Mouse (Mus musculus) large intestine, adult 2 months (tissue): ENCODE results near the gene Maco1. TPM values are rescaled to one million over a fixed set of nuclear protein-coding genes. Genes with fewer than 3 reads are reported as not detected.

Experiments
- DNase-seq: peaks from one replicate; pipeline ENCODE4 v3.0.0-alpha.2; 2012; ENCODE audit warnings: low read depth, low spot score
- WGBS: fragments of 180-500 bp; shearing (Covaris S2); methylation state at CpG from one replicate; pipeline ENCODE4 v1.1.7; 2018; 5-methylcytosine and 5-hydroxymethylcytosine counted together
- polyA plus RNA-seq: library from polyadenylated mRNA; depleted of rRNA; stranded (reverse); fragments of >200 nt; gene quantifications from 2 replicates; pipeline ENCODE4 v1.2.3, GENCODE M21; 2012

Gene Maco1
- polyA plus RNA-seq, 1 experiment = 5.3 TPM

DNA sequence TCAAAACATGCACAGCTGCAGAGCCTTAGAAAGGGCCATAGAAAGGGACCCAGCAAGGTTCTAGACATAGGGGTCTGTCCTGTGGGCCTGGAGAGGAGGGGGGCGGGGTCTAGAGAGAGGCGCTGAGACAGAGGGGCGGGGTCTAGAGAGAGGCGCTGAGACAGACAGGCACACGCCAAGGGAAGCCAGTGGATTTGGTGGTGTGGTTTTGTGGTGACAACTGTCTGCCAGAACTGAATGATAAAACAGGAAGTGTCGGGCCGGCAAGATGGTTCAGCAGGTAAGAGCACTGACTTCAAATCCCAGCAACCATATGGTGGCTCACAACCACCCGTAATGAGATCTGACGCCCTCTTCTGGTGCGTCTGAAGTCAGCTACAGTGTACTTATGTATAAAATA lies 66.2 kb downstream of the Maco1 start:
- no peak for DNase-seq
- 54% methylated on average over 10 of the region's 10 CpGs for WGBS

DNA sequence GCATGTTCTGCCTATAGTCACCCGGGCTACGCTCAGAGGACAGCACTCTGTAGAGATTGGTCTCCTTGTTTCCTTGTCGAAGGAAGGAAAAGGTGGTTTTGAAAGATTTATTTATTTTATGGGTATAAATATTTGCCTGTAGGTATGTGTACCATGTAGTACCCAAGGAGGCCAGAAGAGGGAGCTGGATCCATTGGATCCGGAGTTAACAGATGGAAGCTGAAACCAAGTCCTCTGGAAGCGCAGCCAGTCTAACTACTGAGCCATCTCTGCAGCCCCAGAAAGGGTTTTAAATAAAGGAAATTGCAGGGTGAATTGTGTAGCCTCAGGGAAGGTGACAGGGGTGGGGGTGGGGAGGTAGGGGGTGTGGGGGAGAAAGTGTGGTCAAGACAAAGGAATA lies 68.4 kb downstream of the Maco1 start:
- no peak for DNase-seq
- 69% methylated on average over 5 of the region's 5 CpGs for WGBS

DNA sequence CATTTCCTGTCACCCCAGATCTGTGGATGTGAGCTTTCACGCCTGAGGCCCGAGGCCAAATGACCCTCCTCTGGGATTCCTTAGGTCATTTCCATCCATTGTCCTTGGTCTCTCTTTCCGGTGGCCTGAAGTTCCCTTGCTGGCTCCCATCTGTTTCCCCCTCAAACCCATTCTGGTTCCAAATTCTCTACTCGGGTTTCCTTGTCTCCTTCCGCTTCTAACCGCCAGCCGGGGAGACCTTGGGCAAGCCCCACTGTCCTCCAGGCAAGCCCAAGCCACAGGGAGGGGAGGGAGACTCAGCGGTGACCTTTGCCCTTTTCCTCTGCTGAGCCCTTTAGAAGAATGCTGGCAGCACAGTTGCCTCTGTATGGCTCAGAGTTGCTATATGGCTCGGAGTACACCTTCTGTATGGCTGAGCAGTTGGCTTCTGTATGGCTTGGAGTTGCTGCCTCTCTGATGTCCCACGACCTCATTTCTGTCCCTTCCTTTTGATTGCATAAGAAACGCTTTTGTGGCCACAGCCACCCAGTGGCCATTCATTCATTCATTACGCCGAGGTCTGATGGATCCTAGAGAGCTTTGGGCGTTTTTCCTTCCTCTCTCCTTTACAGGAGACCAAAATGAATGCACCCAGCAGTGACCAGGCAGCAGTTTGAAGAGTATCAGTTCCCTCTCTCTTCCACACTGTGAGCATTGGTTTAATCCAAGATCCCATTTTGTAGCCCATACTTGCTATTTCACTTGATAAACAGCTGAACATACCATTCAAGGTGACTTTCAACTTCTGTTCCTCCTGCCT lies 73.8 kb downstream of the Maco1 start:
- 30% methylated on average over 14 of the region's 14 CpGs for WGBS
- DNase-seq = no peak

DNA sequence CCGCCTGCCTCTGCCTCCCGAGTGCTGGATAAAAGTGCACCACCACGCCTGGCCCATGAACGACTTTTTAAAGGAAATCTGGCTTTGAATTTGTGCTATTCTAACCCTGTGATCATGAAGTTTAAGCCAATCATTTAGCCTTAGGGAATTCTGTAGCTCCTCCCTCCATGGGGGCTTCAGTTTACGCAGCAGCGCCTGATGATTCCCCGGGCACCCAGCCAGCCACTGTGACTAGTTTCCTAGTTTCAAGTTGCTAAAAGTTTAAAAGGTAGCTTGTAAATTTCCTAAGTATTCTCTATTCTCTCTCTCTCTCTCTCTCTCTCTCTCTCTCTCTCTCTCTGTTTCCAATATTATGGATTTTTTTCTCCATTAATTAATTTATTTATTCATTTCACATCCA lies 76.9 kb downstream of the Maco1 start:
- no peak for DNase-seq
- WGBS = 57% methylated on average over 7 of the region's 7 CpGs

DNA sequence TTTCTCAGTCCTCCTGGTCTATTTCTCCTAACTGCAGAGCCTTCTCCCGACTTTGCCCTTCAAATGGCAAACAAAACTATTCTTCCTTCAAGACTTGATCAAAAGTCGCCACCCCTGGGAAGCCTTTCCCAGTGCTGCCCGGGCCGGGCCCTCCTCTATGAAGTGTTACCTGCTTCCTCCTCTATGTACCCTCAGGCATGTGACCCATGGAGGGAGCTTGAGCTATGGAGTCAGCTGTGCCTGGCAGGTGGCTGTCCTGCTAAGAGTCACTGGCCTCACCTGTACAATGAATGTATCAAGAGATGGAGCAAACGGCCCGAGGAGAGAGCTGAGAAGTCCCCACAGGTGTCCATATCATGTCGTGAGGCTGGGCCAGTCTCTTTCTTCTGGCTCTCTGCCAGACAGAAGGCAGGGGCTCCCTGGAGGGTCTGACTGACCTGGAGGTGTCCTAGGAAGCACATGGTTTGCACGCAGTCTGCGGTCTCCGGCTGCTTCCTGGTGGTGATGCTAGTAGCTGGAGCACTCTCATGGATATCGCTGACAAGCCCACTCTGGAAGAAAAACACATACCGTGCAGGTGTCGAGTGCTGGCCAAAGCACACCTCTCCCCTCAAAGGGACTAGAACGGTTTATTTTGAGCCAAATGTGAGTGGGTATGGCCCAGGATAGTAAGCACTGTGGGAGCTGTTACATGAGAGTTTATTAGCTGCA lies 77.8 kb downstream of the Maco1 start:
- DNase-seq = no peak
- 52% methylated on average over 14 of the region's 14 CpGs for WGBS

GRCm38 (mm10) chr4:134774126-134774525 lies 79.0 kb downstream of the Maco1 start:
- WGBS = 81% methylated on average over 6 of the region's 6 CpGs
- no peak for DNase-seq

- 72% methylated on average over 4 of the region's 4 CpGs for WGBS
- DNase-seq = no peak
Observed at GRCm38 (mm10) chr4:134772805-134773674, 80.1 kb downstream of the Maco1 start.

- no peak for DNase-seq
- WGBS = 84% methylated on average over 7 of the region's 7 CpGs
Observed at GRCm38 (mm10) chr4:134769891-134770290, 83.3 kb downstream of the Maco1 start.

DNA sequence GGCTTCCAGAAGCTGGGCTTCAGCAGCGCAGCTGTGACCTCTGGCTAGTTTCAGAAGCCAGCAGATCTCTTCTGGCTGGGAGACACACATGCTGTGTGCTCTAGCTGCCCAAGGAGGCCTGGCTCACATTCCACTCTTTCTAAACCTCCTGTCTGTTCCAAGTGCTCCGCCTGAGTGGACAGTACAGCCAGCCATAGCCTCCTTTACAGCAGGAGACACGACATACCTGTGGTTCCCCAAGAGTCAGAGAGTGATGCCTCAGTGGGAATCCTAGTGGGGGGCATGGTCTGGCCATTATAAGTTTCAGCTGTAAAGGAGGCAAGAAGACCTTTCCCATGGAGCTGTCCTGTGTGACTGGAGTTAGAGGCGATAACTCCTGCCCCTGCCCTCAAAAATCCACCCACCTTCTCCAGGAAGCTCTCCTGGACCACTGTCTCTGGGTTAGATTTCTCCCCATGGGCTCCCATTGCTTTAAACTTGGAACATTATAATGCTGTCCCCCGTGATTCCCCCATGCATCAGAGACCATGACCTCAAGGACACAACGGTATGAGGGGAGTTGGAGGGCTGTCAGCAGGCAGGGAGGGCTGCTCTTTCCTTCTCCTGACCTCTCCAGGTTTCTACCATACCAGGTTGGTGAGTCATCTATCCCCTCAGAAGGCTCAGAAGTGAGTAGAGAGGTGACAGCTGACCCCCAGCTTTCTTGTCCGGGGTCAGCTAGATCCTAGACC lies 83.9 kb downstream of the Maco1 start:
- 73% methylated on average over 7 of the region's 7 CpGs for WGBS
- no peak for DNase-seq

GRCm38 (mm10) chr4:134768226-134768888 lies 84.8 kb downstream of the Maco1 start:
- DNase-seq = no peak
- WGBS = 14% methylated on average over 21 of the region's 21 CpGs

DNA sequence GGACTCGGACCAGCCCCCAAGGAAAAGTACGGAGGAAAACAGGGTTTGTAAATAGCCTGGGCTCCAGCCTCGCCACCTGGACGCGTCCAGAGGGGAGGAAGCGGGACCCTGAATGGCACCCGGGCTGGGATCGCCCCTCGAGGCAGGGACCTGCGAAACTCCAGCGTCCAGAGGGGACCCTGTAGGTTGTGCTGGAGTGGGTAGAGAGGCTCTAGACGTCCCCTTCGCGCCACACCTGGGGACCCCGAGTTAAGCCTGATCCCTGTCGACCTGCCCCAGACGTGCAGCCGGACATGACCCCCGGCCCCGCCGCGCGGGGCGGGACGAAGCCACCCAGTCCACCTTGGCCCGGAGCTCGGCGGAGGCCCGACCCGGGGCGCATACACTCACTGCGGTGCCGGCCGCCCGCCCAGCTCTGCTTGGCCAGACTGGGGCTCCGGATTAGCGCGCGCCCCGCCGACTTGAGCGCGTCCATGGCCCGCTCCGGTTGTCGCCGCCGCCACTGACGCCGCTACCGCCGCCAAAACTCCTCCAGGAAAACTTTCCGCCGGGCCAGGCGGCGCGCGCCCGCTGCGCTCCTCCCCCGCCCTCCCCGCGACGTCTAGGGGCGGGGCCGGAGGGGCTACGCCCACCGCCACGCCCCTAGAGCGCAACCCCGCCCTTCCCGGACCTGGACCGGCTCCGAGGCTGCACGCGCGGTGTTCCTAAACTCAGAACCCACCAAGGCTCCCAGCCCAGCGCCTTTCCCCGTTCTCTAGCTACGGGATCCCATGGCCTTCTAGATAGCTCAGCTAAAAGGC lies 85.5 kb downstream of the Maco1 start, which contains the start of gene Ldlrap1:
TSS of gene Ldlrap1 (minus strand) at position 599 of the 800 bp plus-strand sequence.
- WGBS = under 1% methylated on average over 80 of the region's 80 CpGs
- no peak for DNase-seq

DNA sequence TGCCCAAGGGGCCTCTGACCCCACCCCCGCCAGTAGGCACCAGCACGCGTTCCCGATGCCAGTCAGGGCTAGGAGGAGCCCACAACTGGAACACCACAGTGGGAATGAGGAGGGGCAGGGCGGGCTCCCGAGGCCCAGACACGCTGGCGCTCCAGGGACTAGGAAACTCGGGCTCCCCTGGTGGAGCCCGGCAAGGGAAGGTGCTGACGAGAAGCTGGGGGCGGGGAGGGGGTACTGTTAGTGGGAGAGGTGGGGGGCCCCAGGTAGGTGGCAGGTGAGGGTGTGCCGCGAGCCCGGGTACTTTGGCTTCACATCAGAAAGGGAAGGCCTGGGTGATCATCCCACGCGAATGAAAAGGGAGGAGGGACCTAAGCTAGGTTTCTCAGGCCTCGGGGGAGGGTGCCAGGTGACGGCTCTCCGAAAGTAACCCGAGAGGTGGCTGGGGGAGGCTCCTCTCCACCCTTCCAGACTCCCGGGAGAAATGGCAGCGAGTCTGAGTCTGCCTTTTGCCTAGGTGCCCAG lies 86.2 kb downstream of the Maco1 start:
- DNase-seq = no peak
- 2% methylated on average over 23 of the region's 23 CpGs for WGBS

DNA sequence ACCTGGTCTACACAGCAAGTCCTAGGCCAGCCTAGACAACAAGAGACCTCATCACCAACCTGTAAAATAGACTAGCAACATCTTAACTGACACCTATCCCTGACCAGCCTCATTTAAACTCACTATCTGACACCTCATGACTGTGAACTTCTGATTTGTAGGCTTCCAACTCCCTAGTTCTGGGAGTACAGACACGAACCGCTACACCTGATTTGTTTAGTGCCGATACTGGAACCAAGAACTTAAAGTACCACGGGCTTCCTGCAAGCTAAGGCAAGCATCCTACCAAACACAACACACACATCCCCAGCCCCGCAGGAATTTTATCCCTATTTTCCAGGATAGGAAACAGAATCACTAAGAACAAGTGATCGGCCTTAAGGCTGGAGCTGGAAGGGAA lies 86.9 kb downstream of the Maco1 start:
- 73% methylated on average over 6 of the region's 6 CpGs for WGBS
- no peak for DNase-seq

DNA sequence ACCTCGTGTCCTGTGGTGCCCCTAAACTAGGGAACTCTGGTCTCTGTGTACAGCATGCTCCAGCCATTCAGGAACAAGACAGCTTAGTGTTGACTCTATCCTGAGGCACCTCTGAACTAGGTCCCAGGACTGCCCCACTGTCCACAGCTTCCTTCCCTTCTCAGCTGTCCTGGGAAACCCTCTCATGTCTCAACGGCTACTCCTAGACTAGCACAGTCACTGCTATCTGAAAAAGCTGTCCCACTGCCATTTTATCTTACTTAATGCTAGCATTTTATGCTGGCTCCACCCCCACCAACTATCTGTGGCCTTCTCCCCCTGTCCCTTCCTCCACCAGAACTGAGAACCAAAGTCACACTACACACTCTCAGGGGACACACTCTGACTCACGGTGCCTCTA lies 88.8 kb downstream of the Maco1 start:
- DNase-seq = no peak
- 52% methylated on average over 3 of the region's 3 CpGs for WGBS

GRCm38 (mm10) chr4:134762360-134762759 lies 90.8 kb downstream of the Maco1 start:
- no peak for DNase-seq
- WGBS = 66% methylated on average over 6 of the region's 6 CpGs

DNA sequence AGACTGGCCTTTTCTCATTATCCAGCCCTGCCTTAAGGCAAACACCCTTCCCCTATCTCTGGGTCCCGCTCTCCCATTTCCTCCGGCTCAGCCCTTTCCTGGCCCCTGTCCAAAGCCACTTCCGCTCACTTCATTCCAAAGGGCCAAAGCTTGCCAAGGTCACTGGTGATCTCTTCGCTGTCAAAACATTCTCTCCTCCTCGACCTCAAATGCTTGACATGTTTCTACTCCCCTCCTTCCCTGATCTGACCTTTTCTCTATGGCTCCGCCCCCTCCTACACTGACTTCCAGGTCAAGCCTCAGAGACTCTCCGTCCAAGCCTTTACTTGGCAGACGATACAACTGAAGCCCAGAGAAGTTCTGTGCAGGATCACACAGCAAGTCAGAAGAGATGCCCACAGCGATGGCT lies 92.3 kb downstream of the Maco1 start:
- no peak for DNase-seq
- WGBS = 19% methylated on average over 9 of the region's 9 CpGs

GRCm38 (mm10) chr4:134760281-134760680 lies 92.9 kb downstream of the Maco1 start:
- WGBS = 65% methylated on average over 6 of the region's 6 CpGs
- no peak for DNase-seq

DNA sequence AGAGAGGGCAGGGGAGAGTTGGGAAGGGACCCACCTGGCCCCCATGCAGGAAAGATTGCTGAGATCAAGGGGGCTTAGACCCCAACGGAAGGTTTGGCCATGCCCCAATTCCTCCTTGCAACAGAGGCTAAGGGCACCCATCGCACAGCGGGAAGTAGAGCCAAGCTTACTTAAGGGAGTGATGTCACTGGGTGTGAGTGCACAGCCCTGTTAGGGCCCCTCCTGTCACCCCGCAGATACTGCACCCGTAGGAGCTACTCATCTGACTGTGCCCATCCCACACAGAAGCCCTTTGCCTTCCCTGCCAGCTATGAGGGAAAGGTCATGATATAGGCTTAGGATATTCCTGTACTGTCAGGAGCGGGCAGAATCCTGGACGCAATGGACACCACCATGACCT lies 93.6 kb downstream of the Maco1 start:
- DNase-seq = no peak
- 77% methylated on average over 7 of the region's 7 CpGs for WGBS
